Mouse (Mus musculus) retina, postnatal 7 days (tissue): ENCODE measurements around the gene Hyal2.

ENCODE experiments used
- DNase-seq: peaks from one replicate; pipeline ENCODE4 v3.0.0-alpha.2; 2012; ENCODE audit warnings: low read depth, low spot score

Gene Hyal2

GRCm38 (mm10) chr9:107611456-107612190 lies 43.9 kb downstream of the Hyal2 start:
- no peak for DNase-seq

GRCm38 (mm10) chr9:107612191-107612944 lies 44.6 kb downstream of the Hyal2 start:
- DNase-seq = peak; percentile 96

DNA sequence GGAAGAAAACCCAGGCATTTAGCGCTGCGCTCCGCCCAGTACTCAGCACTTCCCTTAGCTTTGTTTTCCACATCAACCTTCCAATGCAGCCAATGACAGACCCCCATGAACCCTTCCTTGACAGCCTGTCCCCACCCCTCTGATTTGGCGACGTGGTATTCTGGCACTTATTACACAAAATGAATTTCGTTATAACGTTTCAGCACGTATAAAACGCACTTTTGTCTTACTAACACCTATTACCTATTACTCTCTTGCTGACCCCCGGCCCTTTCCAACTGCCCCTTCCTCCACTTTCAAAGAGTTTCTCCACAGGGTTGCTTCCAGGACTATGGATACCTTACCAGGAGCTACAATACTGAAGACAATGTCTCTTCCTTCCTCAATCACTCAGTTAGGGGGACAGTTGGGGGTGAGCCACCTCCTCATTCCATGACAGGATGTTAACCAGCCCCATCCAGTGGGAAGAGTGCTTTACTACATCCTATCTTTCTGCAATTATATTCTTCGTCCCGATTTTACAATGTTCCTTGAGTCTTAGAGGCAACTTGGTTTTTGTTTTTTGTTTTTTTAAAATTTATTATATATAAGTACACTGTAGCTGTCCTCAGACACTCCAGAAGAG lies 45.3 kb downstream of the Hyal2 start:
- no peak for DNase-seq

GRCm38 (mm10) chr9:107615035-107615434 lies 47.3 kb downstream of the Hyal2 start:
- no peak for DNase-seq

- no peak for DNase-seq
Observed at GRCm38 (mm10) chr9:107617461-107617860, 49.7 kb downstream of the Hyal2 start.

- no peak for DNase-seq
Observed at GRCm38 (mm10) chr9:107618098-107618497, 50.4 kb downstream of the Hyal2 start.

DNA sequence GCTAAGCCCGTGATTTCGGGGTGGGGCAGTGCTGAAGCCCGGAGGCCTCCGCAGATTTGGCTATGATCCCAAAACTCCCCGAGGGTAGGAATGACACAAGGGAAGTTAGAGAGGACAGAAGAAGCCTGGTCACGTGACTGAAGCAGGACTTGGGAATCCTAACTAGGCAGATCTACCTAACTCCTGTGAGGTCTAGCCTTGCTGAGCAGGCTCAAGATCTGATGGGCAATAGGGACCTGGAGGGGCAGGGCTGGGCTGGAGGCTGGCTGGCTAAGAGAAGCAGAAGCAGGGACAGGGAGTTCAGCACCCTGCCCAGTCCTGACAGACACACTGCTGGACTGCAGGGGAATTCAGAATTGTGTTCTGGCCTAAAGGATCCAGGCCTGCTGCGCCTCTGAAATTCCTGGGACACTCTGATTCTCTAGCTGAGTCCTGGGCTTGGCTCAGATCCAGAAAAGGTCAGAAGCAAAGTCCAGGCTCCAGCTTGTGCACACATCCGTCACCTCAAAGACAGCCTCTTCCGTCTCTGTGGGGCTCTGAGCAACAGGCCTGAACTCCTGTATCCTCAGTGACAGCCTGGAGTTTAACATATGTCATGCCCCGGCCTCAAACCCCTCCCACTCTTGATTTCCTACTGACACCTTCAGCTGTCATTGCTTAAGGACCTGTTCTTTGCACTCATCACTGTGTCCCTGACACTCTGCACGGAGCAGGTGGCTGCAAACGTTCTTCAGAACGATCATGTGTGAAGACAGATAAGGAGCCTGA lies 51.2 kb downstream of the Hyal2 start:
- no peak for DNase-seq

GRCm38 (mm10) chr9:107619546-107619879 lies 51.8 kb downstream of the Hyal2 start:
- no peak for DNase-seq

- no peak for DNase-seq
Observed at GRCm38 (mm10) chr9:107620954-107621353, 53.2 kb downstream of the Hyal2 start.
